Mouse (Mus musculus) CH12.LX (cell line): ENCODE results near the gene Ccdc62. TPM values are rescaled to one million over a fixed set of nuclear protein-coding genes. Genes with fewer than 3 reads are reported as not detected.
A peak's percentile ranks its signal among the peaks of the same experiment; 100 is the strongest.

ENCODE experiments used
- DNase-seq: peaks from one replicate; pipeline ENCODE4 v3.0.0-alpha.2; 2013; ENCODE audit errors: extremely low read depth
- H3K27ac ChIP-seq: 2 replicates; pipeline ENCODE4 v1.5.1; 2012; ENCODE audit warnings: low read depth, mild to moderate bottlenecking, control low read depth, moderate library complexity; ENCODE audit not compliant: insufficient read depth
- H3K27me3 ChIP-seq: replicated peaks from 2 replicates; pipeline ENCODE3; 2012; ENCODE audit warnings: inconsistent platforms
- H3K36me3 ChIP-seq, 2 experiments: replicated peaks in 1 of 2; 2 replicates each; pipeline versions ENCODE3 to v1.6.1; 2012; ENCODE audit warnings: inconsistent platforms in 1 of 2, low read length in 1 of 2, mild to moderate bottlenecking in 1 of 2, mixed read lengths in 1 of 2, moderate library complexity in 1 of 2; ENCODE audit not compliant: control insufficient read depth in 1 of 2, insufficient read depth in 1 of 2
- H3K4me1 ChIP-seq, 2 experiments: 2 replicates each; pipeline ENCODE4 v1.6.1; 2012; ENCODE audit warnings: inconsistent platforms in 1 of 2, moderate library complexity in 1 of 2; ENCODE audit not compliant: insufficient read depth in 2 of 2, control insufficient read depth in 1 of 2
- H3K4me2 ChIP-seq: 2 replicates; pipeline ENCODE4 v1.6.1; 2012; ENCODE audit warnings: low read depth, mild to moderate bottlenecking, control low read depth; ENCODE audit not compliant: poor library complexity, insufficient read depth, severe bottlenecking
- H3K4me3 ChIP-seq, 3 experiments: fragments of 150-350 bp in 1 of 3; sonication (generic) in 1 of 3; replicated peaks in 1 of 3; 2 replicates each; pipeline versions ENCODE3 to v1.5.1; 2011 to 2012; ENCODE audit warnings: low read depth in 2 of 3, low read length in 2 of 3, mild to moderate bottlenecking in 2 of 3, moderate library complexity in 2 of 3, control low read depth in 1 of 3, improper control_type of control experiment in 1 of 3, inconsistent platforms in 1 of 3, mixed read lengths in 1 of 3; ENCODE audit not compliant: poor library complexity in 1 of 3
- H3K79me2 ChIP-seq: replicated peaks from 2 replicates; pipeline ENCODE4 v1.6.1; 2012; ENCODE audit warnings: mild to moderate bottlenecking, moderate library complexity; ENCODE audit not compliant: control insufficient read depth, poor library complexity, insufficient read depth, severe bottlenecking; ENCODE audit errors: extremely low read depth
- H3K9ac ChIP-seq: 2 replicates; pipeline ENCODE4 v1.6.1; 2012; ENCODE audit warnings: low read depth, mild to moderate bottlenecking, control low read depth, moderate library complexity; ENCODE audit not compliant: insufficient read depth
- H3K9me3 ChIP-seq: replicated peaks from 2 replicates; pipeline ENCODE3; 2012; ENCODE audit warnings: low read length, inconsistent platforms, mixed read lengths
- BHLHE40 ChIP-seq: IDR thresholded peaks from 2 replicates; pipeline ENCODE4 v1.6.1; 2011; ENCODE audit warnings: mild to moderate bottlenecking, low read depth, low read length, improper control_type of control experiment
- CHD1 ChIP-seq: IDR thresholded peaks from 2 replicates; pipeline ENCODE4 v1.6.1; 2012; ENCODE audit warnings: low read depth, low read length, improper control_type of control experiment, inconsistent platforms
- CTCF ChIP-seq, 2 experiments: IDR thresholded peaks in 1 of 2; conservative IDR thresholded peaks in 1 of 2; 2 replicates each; pipeline ENCODE4 v1.5.1; 2011 to 2012; ENCODE audit warnings: low read depth in 2 of 2, low read length in 2 of 2, improper control_type of control experiment in 1 of 2, inconsistent platforms in 1 of 2, mild to moderate bottlenecking in 1 of 2, moderate library complexity in 1 of 2
- E2F4 ChIP-seq: IDR thresholded peaks from 2 replicates; pipeline ENCODE4 v1.6.1; 2011; ENCODE audit warnings: low read depth, low read length, improper control_type of control experiment; ENCODE audit not compliant: insufficient replicate concordance
- EP300 ChIP-seq: IDR thresholded peaks from 2 replicates; pipeline ENCODE4 v1.6.1; 2011; ENCODE audit warnings: low read length, improper control_type of control experiment
- ETS1 ChIP-seq: conservative IDR thresholded peaks from 2 replicates; pipeline ENCODE4 v1.6.1; 2012; ENCODE audit warnings: low read depth, mild to moderate bottlenecking, inconsistent platforms, low read length, improper control_type of control experiment, moderate library complexity
- GABPA ChIP-seq: IDR thresholded peaks from 2 replicates; pipeline ENCODE4 v1.6.1; 2012; ENCODE audit warnings: low read depth, low read length, improper control_type of control experiment, inconsistent platforms; ENCODE audit not compliant: insufficient replicate concordance
- HCFC1 ChIP-seq: IDR thresholded peaks from 2 replicates; pipeline ENCODE4 v1.6.1; 2012; ENCODE audit warnings: low read depth, mild to moderate bottlenecking, inconsistent platforms, low read length, improper control_type of control experiment
- IRF4 ChIP-seq: IDR thresholded peaks from 2 replicates; pipeline ENCODE4 v1.6.1; 2014; ENCODE audit warnings: low read depth, mild to moderate bottlenecking, inconsistent platforms, low read length, improper control_type of control experiment
- JUN ChIP-seq: IDR thresholded peaks from 2 replicates; pipeline ENCODE4 v1.6.1; 2011; ENCODE audit warnings: low read depth, mild to moderate bottlenecking, low read length, improper control_type of control experiment, moderate library complexity; ENCODE audit not compliant: insufficient read depth
- JUND ChIP-seq: conservative IDR thresholded peaks from 2 replicates; pipeline ENCODE4 v1.6.1; 2011; ENCODE audit warnings: low read depth, low read length, improper control_type of control experiment
- KAT2A ChIP-seq: IDR thresholded peaks from 2 replicates; pipeline ENCODE4 v1.6.1; 2012; ENCODE audit warnings: low read length, improper control_type of control experiment, inconsistent platforms; ENCODE audit not compliant: insufficient replicate concordance
- MAFK ChIP-seq: IDR thresholded peaks from 2 replicates; pipeline ENCODE4 v1.6.1; 2011; ENCODE audit warnings: low read length, improper control_type of control experiment; ENCODE audit not compliant: insufficient replicate concordance
- MAX ChIP-seq: IDR thresholded peaks from 2 replicates; pipeline ENCODE4 v1.6.1; 2011; ENCODE audit warnings: low read length, improper control_type of control experiment
- MAZ ChIP-seq: IDR thresholded peaks from 2 replicates; pipeline ENCODE4 v1.6.1; 2012; ENCODE audit warnings: low read depth, mild to moderate bottlenecking, inconsistent platforms, low read length, improper control_type of control experiment, moderate library complexity
- MEF2A ChIP-seq: IDR thresholded peaks from 2 replicates; pipeline ENCODE4 v1.6.1; 2014; ENCODE audit warnings: low read depth, mild to moderate bottlenecking, inconsistent platforms, low read length, improper control_type of control experiment, borderline replicate concordance
- MXI1 ChIP-seq: IDR thresholded peaks from 2 replicates; pipeline ENCODE4 v1.6.1; 2011; ENCODE audit warnings: mild to moderate bottlenecking, low read depth, low read length, improper control_type of control experiment
- MYC ChIP-seq: IDR thresholded peaks from 2 replicates; pipeline ENCODE4 v1.6.1; 2011; ENCODE audit warnings: low read depth, mild to moderate bottlenecking, improper control_type of control experiment, low read length
- NELFE ChIP-seq: IDR thresholded peaks from 2 replicates; pipeline ENCODE4 v1.6.1; 2011; ENCODE audit warnings: low read depth, low read length, improper control_type of control experiment
- NRF1 ChIP-seq: IDR thresholded peaks from 2 replicates; pipeline ENCODE4 v1.6.1; 2014; ENCODE audit warnings: low read depth, mild to moderate bottlenecking, inconsistent platforms, low read length, improper control_type of control experiment, moderate library complexity
- PAX5 ChIP-seq: IDR thresholded peaks from 2 replicates; pipeline ENCODE4 v1.6.1; 2012; ENCODE audit warnings: low read length, inconsistent platforms, mixed read lengths
- POLR2A ChIP-seq: IDR thresholded peaks from 2 replicates; pipeline ENCODE4 v1.6.1; 2011; ENCODE audit warnings: low read depth, mild to moderate bottlenecking, improper control_type of control experiment, low read length
- POLR2AphosphoS2 ChIP-seq: IDR thresholded peaks from 2 replicates; pipeline ENCODE4 v1.6.1; 2011; ENCODE audit warnings: low read depth, low read length, improper control_type of control experiment
- RAD21 ChIP-seq: IDR thresholded peaks from 2 replicates; pipeline ENCODE4 v1.6.1; 2011; ENCODE audit warnings: low read depth, mild to moderate bottlenecking, low read length, improper control_type of control experiment, moderate library complexity
- SIN3A ChIP-seq: IDR thresholded peaks from 2 replicates; pipeline ENCODE4 v1.6.1; 2012; ENCODE audit warnings: low read length, improper control_type of control experiment, inconsistent platforms
- SMC3 ChIP-seq: IDR thresholded peaks from 2 replicates; pipeline ENCODE4 v1.6.1; 2011; ENCODE audit warnings: low read depth, low read length, improper control_type of control experiment
- TBP ChIP-seq: conservative IDR thresholded peaks from 2 replicates; pipeline ENCODE4 v1.6.1; 2011; ENCODE audit warnings: low read depth, low read length, improper control_type of control experiment
- TCF12 ChIP-seq: IDR thresholded peaks from 2 replicates; pipeline ENCODE4 v1.6.1; 2014; ENCODE audit warnings: low read depth, mild to moderate bottlenecking, inconsistent platforms, low read length, improper control_type of control experiment
- UBTF ChIP-seq: IDR thresholded peaks from 2 replicates; pipeline ENCODE4 v1.6.1; 2012; ENCODE audit warnings: low read depth, mild to moderate bottlenecking, inconsistent platforms, low read length, improper control_type of control experiment, moderate library complexity
- USF1 ChIP-seq: IDR thresholded peaks from 2 replicates; pipeline ENCODE4 v1.6.1; 2014; ENCODE audit warnings: low read depth, mild to moderate bottlenecking, inconsistent platforms, low read length, improper control_type of control experiment
- ZC3H11A ChIP-seq: IDR thresholded peaks from 2 replicates; pipeline ENCODE4 v1.6.1; 2012; ENCODE audit warnings: low read depth, mild to moderate bottlenecking, inconsistent platforms, low read length, improper control_type of control experiment
- ZMIZ1 ChIP-seq: IDR thresholded peaks from 2 replicates; pipeline ENCODE4 v1.6.1; 2012; ENCODE audit warnings: low read depth, mild to moderate bottlenecking, inconsistent platforms, low read length, improper control_type of control experiment
- ZNF384 ChIP-seq: IDR thresholded peaks from 2 replicates; pipeline ENCODE4 v1.6.1; 2012; ENCODE audit warnings: low read depth, low read length, improper control_type of control experiment, inconsistent platforms
- dilution Hi-C: fragments of 300-500 bp; cut with MboI; formaldehyde crosslinking; loops from 2 replicates; pipeline ENCODE4 v1.14.3; 2020; ENCODE audit warnings: low sequenced_read_pairs; ENCODE audit not compliant: extremely low pct_unique_long_range_greater_than_20kb, extremely low pct_ligation_motif_present
- in situ Hi-C: fragments of 300-500 bp; cut with MboI; formaldehyde crosslinking; loops from 3 replicates; pipeline ENCODE4 v1.14.3; 2019; ENCODE audit warnings: low sequenced_read_pairs, low pct_ligation_motif_present, low pct_unique_long_range_greater_than_20kb, mixed read lengths
- polyA plus RNA-seq: library from polyadenylated mRNA; unstranded; fragments of >175 nt; gene quantifications from 2 replicates; pipeline ENCODE4 v1.2.1, GENCODE M21; 2012; ENCODE audit warnings: low read depth; ENCODE audit not compliant: insufficient read length
- total RNA-seq, 2 experiments: library from RNA; depleted of rRNA; stranded (reverse); fragments of 300-350 nt in 1 of 2; fragments of >200 nt in 1 of 2; gene quantifications; 2 replicates each; pipeline ENCODE4 v1.2.3; 2012 to 2014

Gene Ccdc62
- total and polyA plus RNA-seq, 3 experiments, result 1.6 to 5.3 (median 2.0) TPM

DNA sequence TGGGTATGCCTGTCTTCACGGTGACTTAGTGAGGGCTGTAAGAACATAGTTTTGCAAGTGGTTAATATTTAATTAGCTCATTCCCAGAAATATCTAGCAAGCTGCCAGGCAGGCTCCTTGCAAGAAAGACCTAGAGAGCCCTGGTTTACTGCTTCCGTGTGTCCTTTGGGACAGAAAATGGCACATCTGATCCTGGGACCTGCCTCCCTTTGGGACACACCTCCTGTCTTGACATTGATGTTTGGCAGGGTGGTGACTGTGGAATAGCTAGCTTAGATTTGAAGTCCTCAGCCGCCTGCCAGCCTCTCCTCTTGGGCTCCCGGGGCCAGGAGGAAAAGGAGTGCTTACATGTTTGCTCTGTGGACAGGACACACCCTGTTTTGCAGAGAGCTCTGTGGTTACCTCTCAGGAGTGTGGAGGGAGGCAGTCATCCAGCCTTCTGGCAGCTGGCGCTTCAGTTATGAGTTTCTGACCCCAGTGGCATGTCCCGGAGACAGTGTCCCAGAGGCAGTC, 45.2 kb downstream of the Ccdc62 start:
- dilution Hi-C loops (no loop called here), in situ Hi-C loops (no loop called here)
- TF ChIP-seq MXI1, result peak; percentile 56; the same call in 1 of the 2 replicates
- no peak for TF ChIP-seq SMC3
- TF ChIP-seq ZC3H11A, result no peak
- no peak for TF ChIP-seq GABPA
- no peak for TF ChIP-seq UBTF
- 0 out of 2 replicates have a peak, but pooled peaks have one; percentile 11 for TF ChIP-seq MAZ
- peak; percentile 81 for TF ChIP-seq IRF4
- TF ChIP-seq KAT2A, result no peak
- peak; percentile 65 for TF ChIP-seq JUND
- TF ChIP-seq NELFE, result no peak
- 0 out of 2 replicates have a peak, but pooled peaks have one; percentile 45 for TF ChIP-seq BHLHE40
- TF ChIP-seq MAX, result 0 out of 2 replicates have a peak, but pooled peaks have one; percentile 24
- TF ChIP-seq HCFC1, result no peak
- peak; percentile 47; the same call in 1 of the 2 replicates for TF ChIP-seq JUN
- 0 out of 2 replicates have a peak, but pooled peaks have one; percentile 48 for TF ChIP-seq MYC
- no peak for TF ChIP-seq NRF1
- no peak for TF ChIP-seq POLR2AphosphoS2
- no peak for TF ChIP-seq MAFK
- TF ChIP-seq EP300, result peak; percentile 88
- no peak for TF ChIP-seq CTCF (conservative IDR thresholded peaks at IDR 0.05 in 1 of 2, IDR thresholded peaks at IDR 0.05 in 1 of 2; ENCODE audit: low read depth in 2 of 2, low read length in 2 of 2)
- no peak for TF ChIP-seq USF1
- TF ChIP-seq POLR2A, result peak; percentile 27; the same call in 1 of the 2 replicates
- 0 out of 2 replicates have a peak, but pooled peaks have one; percentile 1 for TF ChIP-seq ZMIZ1
- TF ChIP-seq PAX5, result no peak
- no peak for TF ChIP-seq E2F4
- peak; percentile 85 for TF ChIP-seq TCF12
- TF ChIP-seq RAD21, result no peak
- TF ChIP-seq ETS1, result no peak; the same call in 1 of the 2 replicates
- TF ChIP-seq ZNF384, result no peak
- no peak for TF ChIP-seq TBP
- peak; percentile 83 for TF ChIP-seq SIN3A
- 0 out of 2 replicates have a peak, but pooled peaks have one; percentile 34 for TF ChIP-seq MEF2A
- TF ChIP-seq CHD1, result peak; percentile 32; the same call in 1 of the 2 replicates
- H3K9me3 ChIP-seq, result no peaks in the 10 kb centered on the region
- H3K36me3 ChIP-seq, result peaks cover 0 to 18% of the 10 kb centered on the region in 2 experiments
- H3K79me2 ChIP-seq, result peaks cover 59% of the 10 kb centered on the region
- H3K4me1 ChIP-seq, result peaks cover 35 to 65% of the 10 kb centered on the region in 2 experiments
- no peaks in the 10 kb centered on the region for H3K27me3 ChIP-seq
- DNase-seq, result peak; percentile 62
- H3K9ac ChIP-seq, result peak overlapping the region; percentile 62
- H3K4me2 ChIP-seq, result peak overlapping the region; percentile 95
- peak overlapping the region; percentile 82 for H3K27ac ChIP-seq
- peak overlapping the region; percentile 54 to 85 (median 57) for H3K4me3 ChIP-seq
